Mouse (Mus musculus) heart, postnatal 0 days (tissue): ENCODE measurements around the gene Podxl.

ENCODE experiments used
- CTCF ChIP-seq: IDR thresholded peaks from 2 replicates; pipeline ENCODE4 v1.5.1; 2016; ENCODE audit warnings: antibody characterized with exemption, control low read depth, low read depth
- EP300 ChIP-seq: IDR thresholded peaks from 2 replicates; pipeline ENCODE4 v1.6.1; 2016; ENCODE audit warnings: antibody characterized with exemption, low read depth

- TF ChIP-seq CTCF: no peak
- 0 out of 2 replicates have a peak, but pooled peaks have one; percentile 50 for TF ChIP-seq EP300
These were observed at the start of gene Podxl for GRCm38 (mm10) chr6:31563235-31564181.
